Mouse (Mus musculus) C2C12 (cell line): ENCODE measurements around the gene Dbil5.

ENCODE experiments used
- MAX ChIP-seq: IDR thresholded peaks from one replicate; pipeline ENCODE4 v1.6.1; 2011; ENCODE audit warnings: mild to moderate bottlenecking, control low read depth
- USF1 ChIP-seq: IDR thresholded peaks from one replicate; pipeline ENCODE4 v1.6.1; 2011; ENCODE audit warnings: low read depth, mild to moderate bottlenecking, control low read depth, moderate library complexity

DNA sequence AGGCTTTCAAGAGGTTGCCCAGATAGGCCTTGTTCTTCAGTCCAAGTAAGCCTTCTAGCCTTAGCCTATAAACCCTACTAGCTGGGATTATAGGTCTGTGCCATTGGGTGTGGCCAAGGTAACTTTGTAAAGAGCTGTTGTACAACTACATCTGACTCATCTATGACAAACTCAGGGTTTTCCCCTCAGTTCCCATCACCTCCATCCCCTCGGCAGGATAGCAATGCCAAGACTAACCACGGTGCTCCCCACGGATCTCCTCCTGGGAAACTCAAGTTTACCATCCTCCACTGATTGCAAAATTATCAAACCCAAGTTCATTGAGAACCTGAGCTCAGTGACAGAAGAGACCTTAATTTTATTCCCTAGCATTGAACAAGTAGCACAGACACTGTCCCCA lies 18.7 kb downstream of the Dbil5 start:
- no peak for TF ChIP-seq MAX
- no peak for TF ChIP-seq USF1
